Mouse (Mus musculus): ENCODE measurements around the gene Snrnp70. TPM values are rescaled to one million over a fixed set of nuclear protein-coding genes. Genes with fewer than 3 reads are reported as not detected.
A peak's percentile ranks its signal among the peaks of the same experiment; 100 is the strongest.

Gene Snrnp70
- polyA plus RNA-seq (2016; fragmentation: Nextera tagmentation; extraction: Ambion mirVana), result 323 and 338 TPM in 2 replicates

DNA sequence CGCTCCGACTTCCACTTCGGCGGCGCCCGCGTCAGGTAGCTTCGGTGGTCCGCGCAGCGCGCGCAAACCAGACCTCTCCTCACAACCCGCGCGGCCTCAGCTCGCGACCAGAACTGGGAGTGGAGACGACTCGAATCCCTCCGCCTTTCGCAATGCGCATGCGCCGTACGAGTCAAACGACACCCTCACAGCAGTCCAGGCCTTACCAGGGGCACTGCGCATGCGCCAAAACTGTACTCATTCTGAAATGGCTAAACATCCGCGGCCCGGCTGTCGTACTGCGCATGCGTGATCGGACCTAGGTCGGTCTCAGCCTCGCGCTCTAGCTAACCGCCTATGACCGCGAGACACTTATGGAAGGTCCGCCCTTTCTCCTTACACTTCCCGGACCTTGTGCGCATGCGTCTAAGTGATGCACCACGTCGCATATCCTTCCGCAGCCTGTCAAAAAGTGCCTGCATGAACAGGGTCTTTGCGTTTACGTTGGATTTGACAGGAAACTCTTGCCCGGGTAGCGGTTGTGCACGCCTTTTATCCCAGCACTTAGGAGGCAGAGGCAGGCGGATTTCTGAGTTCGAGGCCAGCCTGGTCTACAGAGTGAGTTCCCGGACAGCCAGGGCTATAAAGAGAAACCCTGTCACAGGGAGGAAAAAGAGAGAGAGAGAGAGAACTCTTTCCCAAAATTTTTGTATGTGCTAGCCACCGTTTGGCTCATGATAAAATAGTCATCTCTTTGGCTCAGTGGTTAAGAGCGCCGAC is at the start of gene Snrnp70:
Gene Snrnp70 (minus strand): TSS at position 165 of the 759 bp plus-strand sequence.
- H3K4me3 ChIP-seq, result peak within 1 kb of the TSS; percentile 82
- peaks cover 17% of the 10 kb centered on the region for H3K4me1 ChIP-seq
- peaks cover 16% of the 10 kb centered on the region for H3K36me3 ChIP-seq
- under 1% methylated on average over 60 of the region's 60 CpGs for WGBS
- no peaks in the 10 kb centered on the region for H3K9me3 ChIP-seq
- peak within 1 kb of the TSS; percentile 99 for H3K27ac ChIP-seq
- ATAC-seq (ENCODE audit: insufficient number of reproducible peaks, insufficient read depth, low FRiP score, low TSS enrichment), result peak; percentile 95
- H3K9ac ChIP-seq, result peak within 1 kb of the TSS; percentile 93
- H3K4me2 ChIP-seq (replicated peaks), result peak within 1 kb of the TSS; percentile 99
- no peaks in the 10 kb centered on the region for H3K27me3 ChIP-seq

DNA sequence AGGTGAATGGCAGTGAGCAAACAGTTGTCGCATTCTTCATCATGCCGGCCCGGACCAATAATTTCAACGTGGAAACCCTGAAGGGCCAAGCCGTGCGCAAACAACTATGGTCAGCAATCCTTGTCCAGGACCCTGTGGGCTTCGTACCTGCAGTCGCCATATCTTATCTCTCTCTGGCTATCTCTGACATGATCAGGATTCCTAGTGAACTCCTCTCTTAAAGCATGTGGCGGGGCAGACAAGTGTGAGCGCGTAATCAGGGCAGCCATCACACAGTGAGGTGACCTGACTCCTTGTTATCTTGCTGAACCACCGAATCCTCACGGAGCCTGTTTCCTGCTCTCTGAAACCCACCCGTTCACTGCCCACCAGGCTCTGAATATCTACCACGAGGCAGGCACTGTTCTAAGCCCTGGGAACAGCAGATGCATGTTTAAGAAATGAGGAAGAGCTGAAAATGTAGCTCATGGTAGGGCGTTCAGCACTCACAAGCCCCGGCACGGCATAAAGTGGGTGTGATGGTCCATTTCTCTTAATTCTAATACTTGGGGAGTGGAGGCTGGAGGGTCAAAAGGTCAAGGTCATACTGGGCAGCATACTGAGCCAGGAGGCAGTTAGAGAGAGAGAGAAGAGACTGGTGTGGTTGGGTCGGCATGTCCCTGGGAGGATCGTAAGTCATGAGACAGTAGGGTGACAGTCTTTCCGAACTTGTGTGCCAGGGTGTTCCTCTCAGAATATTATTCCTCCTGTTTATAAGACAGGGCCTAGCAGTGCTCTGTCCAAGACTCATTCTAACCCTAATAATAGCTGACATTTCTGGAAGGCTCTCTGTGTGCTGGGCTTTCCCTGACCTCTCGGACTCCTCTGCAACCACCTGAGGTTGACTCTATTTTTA is 48.2 kb upstream of the Snrnp70 start:
- 87% methylated on average over 22 of the region's 22 CpGs for WGBS
- Histone ChIP-seq H3K9ac (no peak overlapping the region), H3K4me1 (no peaks in the 10 kb centered on the region), H3K4me2 (replicated peaks) (no peak overlapping the region), H3K4me3 (no peak overlapping the region), H3K9me3 (no peaks in the 10 kb centered on the region), H3K36me3 (peaks cover 59% of the 10 kb centered on the region), H3K27ac (no peak overlapping the region), H3K27me3 (no peaks in the 10 kb centered on the region)
- ATAC-seq (ENCODE audit: insufficient number of reproducible peaks, insufficient read depth, low FRiP score, low TSS enrichment), result no peak

DNA sequence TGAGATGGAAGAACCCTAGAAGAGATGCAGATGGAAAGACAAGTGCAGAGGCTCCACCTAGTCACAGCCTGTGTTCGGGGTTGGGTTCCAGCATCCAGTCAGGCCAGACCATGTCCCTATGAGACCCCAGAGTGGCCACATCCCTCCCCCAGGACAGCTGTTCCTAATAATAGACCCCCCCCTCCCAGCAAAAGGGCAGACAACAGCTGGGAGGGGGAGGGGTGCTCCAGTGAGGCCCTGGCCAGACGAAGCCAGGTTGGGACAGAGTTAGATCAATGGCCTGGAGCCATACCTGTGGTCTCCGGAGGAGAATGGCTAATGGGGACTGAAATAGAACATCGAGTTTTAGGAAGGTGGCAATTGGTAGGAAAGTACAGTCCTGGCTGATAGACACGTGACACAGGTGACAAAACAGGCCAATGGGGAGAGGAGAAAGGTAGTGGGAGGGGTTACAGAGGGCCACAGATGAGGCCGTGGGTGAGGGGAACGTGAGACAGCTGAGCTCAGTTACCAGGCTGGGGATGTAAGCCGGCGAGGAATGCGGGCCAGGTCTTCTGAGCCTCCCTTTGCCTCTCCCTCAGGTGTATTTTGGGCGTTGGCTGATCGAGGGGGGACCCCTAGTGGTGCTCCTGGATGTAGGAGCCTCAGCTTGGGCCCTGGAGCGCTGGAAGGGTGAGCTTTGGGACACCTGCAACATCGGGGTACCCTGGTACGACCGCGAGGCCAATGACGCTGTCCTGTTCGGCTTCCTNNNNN is 42.2 kb upstream of the Snrnp70 start, which contains the start of gene Ruvbl2:
Gene Ruvbl2 (minus strand): TSS at position 576 of the 756 bp plus-strand sequence.
- no peak for ATAC-seq (ENCODE audit: insufficient number of reproducible peaks, insufficient read depth, low FRiP score, low TSS enrichment)
- Histone ChIP-seq H3K27ac (peak within 1 kb of the TSS; percentile 1; the same call in 1 of the 2 replicates), H3K4me1 (peaks cover 43% of the 10 kb centered on the region)

DNA sequence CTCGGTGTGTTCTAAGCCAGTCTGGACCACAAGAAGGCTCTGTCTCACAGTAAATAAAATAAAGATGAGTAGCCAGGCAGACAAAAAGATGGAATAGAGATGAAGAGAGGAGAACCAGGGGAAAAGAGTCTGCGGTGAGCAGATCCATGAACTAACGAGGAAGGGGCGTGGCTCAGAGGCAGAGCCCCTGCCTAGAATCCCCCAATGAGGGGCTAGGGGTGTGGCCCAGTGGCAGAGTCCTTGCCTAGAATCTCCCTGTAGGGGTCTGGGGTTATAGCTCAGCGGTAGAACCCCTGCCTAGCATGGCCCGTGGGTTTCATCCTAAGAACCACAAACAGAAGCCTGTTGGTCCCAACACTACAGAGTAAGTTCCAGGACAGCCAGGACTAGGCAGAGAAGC is 41.5 kb upstream of the Snrnp70 start:
- no peaks in the 10 kb centered on the region for H3K9me3 ChIP-seq
- H3K27me3 ChIP-seq, result no peaks in the 10 kb centered on the region
- peak overlapping the region; percentile 26 for H3K4me2 ChIP-seq (replicated peaks)
- H3K4me1 ChIP-seq, result peaks cover 43% of the 10 kb centered on the region
- ATAC-seq (ENCODE audit: insufficient number of reproducible peaks, insufficient read depth, low FRiP score, low TSS enrichment), result no peak
- H3K27ac ChIP-seq, result no peak overlapping the region
- WGBS, result 24% methylated on average over 6 of the region's 6 CpGs
- peak overlapping the region; percentile 24; the same call in 1 of the 2 replicates for H3K9ac ChIP-seq
- peaks cover 22% of the 10 kb centered on the region for H3K36me3 ChIP-seq
- H3K4me3 ChIP-seq, result no peak overlapping the region

More for the DNA sequence above, 42.2 kb upstream of the Snrnp70 start, which contains the start of gene Ruvbl2:
- peaks cover 25% of the 10 kb centered on the region for H3K36me3 ChIP-seq
- peak within 1 kb of the TSS; percentile 1; the same call in 1 of the 2 replicates for H3K4me3 ChIP-seq
- no peaks in the 10 kb centered on the region for H3K27me3 ChIP-seq
- H3K9me3 ChIP-seq, result no peaks in the 10 kb centered on the region
- 17% methylated on average over 19 of the region's 19 CpGs for WGBS
- peak within 1 kb of the TSS; percentile 24 for H3K9ac ChIP-seq
- H3K4me2 ChIP-seq (replicated peaks), result peak within 1 kb of the TSS; percentile 26

DNA sequence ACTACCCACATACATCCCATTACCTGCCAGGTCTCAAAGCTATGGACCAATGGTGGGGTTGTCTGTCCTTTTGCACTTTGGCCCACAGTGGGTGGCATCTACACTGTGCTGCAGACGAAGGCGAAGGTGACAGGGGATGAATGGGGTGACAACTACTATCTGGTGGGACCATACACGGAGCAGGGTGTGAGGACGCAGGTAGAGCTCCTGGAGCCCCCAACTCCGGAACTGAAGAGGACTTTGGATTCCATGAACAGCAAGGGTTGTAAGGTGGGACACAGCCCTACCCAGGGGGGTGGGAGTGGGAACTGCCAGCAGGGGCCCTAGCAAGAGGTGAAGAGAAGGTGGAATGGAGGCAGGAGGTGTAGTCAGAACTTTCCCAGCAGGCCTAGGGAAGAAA is 40.9 kb upstream of the Snrnp70 start:
- ATAC-seq (ENCODE audit: insufficient number of reproducible peaks, insufficient read depth, low FRiP score, low TSS enrichment), result no peak
- Histone ChIP-seq H3K27ac (no peak overlapping the region), H3K27me3 (no peaks in the 10 kb centered on the region), H3K4me2 (replicated peaks) (0 out of 2 replicates have a peak overlapping the region, but pooled peaks have one; percentile 97), H3K9me3 (no peaks in the 10 kb centered on the region), H3K4me1 (peaks cover 43% of the 10 kb centered on the region), H3K9ac (0 out of 2 replicates have a peak overlapping the region, but pooled peaks have one; percentile 24), H3K4me3 (no peak overlapping the region), H3K36me3 (peaks cover 25% of the 10 kb centered on the region)
- 92% methylated on average over 5 of the region's 5 CpGs for WGBS

DNA sequence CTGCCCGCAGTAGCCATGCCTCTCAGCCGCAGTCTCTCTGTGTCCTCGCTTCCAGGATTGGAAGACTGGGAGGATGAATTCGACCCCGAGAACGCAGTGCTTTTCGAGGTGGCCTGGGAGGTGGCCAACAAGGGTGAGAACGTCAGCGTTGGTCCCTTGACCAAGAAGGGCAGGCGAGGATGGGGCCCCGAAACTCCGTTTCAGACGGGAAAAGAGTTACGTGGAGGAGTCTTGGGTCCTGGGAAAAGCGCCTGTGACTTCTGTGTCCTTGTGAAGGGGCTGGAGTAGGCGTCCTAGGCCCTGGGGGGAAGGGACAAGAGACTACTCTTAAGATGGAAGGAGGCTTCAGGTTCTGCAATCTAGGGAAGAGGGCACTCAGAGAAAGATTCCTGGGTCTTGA is 39.5 kb upstream of the Snrnp70 start:
- Histone ChIP-seq H3K4me2 (replicated peaks) (peak overlapping the region; percentile 97), H3K27ac (peak overlapping the region; percentile 71), H3K9ac (peak overlapping the region; percentile 72), H3K36me3 (peaks cover 26% of the 10 kb centered on the region), H3K4me1 (peaks cover 43% of the 10 kb centered on the region), H3K4me3 (peak overlapping the region; percentile 95), H3K9me3 (no peaks in the 10 kb centered on the region), H3K27me3 (no peaks in the 10 kb centered on the region)
- 2% methylated on average over 16 of the region's 16 CpGs for WGBS
- 0 out of 2 replicates have a peak, but pooled peaks have one; percentile 0 for ATAC-seq (ENCODE audit: insufficient number of reproducible peaks, insufficient read depth, low FRiP score, low TSS enrichment)

DNA sequence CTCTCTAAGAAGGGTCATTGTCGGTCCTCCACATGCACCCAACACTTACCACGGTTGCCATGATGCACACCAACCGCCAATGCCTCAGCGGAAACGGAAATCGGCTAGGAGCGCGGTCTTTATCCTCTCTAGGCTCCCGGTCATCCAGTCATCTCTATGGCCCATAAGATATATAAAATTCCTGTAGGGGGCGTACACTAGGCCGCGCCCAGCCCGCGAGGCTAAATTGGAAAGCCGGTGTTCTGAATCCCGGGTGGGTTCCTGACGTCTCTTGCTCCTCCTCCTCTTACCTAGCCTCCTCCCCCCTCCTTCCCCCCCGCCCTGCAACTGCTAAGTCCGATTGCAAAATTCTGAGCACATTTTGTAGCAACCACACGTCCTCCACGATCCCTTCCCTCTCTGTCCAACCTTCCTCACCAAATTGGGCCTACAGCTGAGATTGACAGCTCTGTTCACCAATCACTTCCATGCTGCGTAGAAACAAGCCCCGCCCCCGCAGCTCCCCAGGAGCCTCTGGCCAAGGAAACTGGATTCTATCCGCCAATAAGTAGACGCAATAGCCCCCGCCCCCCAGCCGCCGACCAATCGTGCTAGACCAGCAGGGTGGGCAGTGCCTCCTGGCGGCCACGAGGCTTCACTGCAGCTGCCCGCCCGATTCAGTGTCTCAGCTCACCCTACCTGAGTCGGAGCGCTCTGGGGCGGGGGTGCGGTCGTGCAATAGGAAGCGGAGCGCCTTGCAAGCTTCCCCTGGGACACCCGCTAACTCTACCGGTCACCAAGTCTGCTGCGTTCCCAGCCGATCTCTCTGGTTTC is 38.9 kb upstream of the Snrnp70 start, which contains the start of gene Gys1:
Gene Gys1 (plus strand): TSS at position 642 of the 813 bp plus-strand sequence.
- Histone ChIP-seq H3K4me1 (peaks cover 43% of the 10 kb centered on the region), H3K9me3 (no peaks in the 10 kb centered on the region), H3K4me2 (replicated peaks) (peak within 1 kb of the TSS; percentile 97), H3K27me3 (no peaks in the 10 kb centered on the region), H3K36me3 (peaks cover 27% of the 10 kb centered on the region), H3K4me3 (peak within 1 kb of the TSS; percentile 95), H3K9ac (peak within 1 kb of the TSS; percentile 89), H3K27ac (peak within 1 kb of the TSS; percentile 90)
- WGBS, result under 1% methylated on average over 45 of the region's 45 CpGs
- peak; percentile 96 for ATAC-seq (ENCODE audit: insufficient number of reproducible peaks, insufficient read depth, low FRiP score, low TSS enrichment)

DNA sequence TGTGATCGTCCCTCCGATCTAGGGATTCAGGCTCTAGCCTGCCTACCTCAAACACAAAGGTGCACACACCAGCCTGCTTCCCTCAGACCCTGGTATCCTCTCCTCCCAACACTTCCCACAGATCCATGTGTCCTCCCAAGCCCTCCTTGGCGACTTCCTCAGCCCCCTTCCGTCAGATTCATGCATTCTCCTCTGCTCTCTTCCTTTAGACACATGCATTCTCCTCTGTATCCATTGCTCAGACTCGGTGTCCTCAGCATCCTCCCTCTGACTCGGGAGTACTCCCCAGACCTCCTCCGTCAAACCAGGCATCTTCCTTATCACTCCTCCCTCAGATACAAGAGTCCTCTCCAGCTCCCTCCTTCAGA is 38.3 kb upstream of the Snrnp70 start:
- Histone ChIP-seq H3K36me3 (peaks cover 33% of the 10 kb centered on the region), H3K27ac (peak overlapping the region; percentile 90), H3K4me3 (peak overlapping the region; percentile 95), H3K4me1 (peaks cover 43% of the 10 kb centered on the region), H3K9ac (peak overlapping the region; percentile 89), H3K27me3 (no peaks in the 10 kb centered on the region), H3K4me2 (replicated peaks) (peak overlapping the region; percentile 97), H3K9me3 (no peaks in the 10 kb centered on the region)
- WGBS, result 1% methylated on average over 7 of the region's 7 CpGs
- ATAC-seq (ENCODE audit: insufficient number of reproducible peaks, insufficient read depth, low FRiP score, low TSS enrichment), result no peak

DNA sequence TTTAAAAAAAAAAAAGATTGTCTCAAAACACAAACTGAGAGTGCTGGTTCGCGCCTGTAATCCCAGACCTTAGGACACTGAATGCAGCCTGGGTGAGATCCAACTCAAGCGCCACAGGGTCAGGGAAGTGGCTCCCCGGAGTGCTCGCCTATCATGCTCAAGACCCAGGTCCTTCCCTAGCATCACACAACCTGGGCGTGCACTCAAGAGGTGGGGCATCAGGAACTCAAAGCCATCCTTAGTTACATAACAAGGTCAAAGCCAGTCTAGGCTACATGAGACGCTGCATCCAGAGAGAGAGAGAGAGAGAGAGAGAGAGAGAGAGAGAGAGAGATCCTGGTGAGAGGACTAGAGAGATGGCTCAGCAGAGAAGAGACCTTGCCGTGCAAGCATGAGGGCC is 31.0 kb upstream of the Snrnp70 start:
- Histone ChIP-seq H3K27ac (no peak overlapping the region), H3K9me3 (no peaks in the 10 kb centered on the region), H3K27me3 (0 out of 2 replicates have a peak, but pooled peaks cover under 1% of the 10 kb centered on the region), H3K4me1 (no peaks in the 10 kb centered on the region), H3K9ac (no peak overlapping the region), H3K36me3 (peaks cover 88% of the 10 kb centered on the region), H3K4me2 (replicated peaks) (no peak overlapping the region), H3K4me3 (no peak overlapping the region)
- ATAC-seq (ENCODE audit: insufficient number of reproducible peaks, insufficient read depth, low FRiP score, low TSS enrichment), result no peak
- 91% methylated on average over 8 of the region's 8 CpGs for WGBS

DNA sequence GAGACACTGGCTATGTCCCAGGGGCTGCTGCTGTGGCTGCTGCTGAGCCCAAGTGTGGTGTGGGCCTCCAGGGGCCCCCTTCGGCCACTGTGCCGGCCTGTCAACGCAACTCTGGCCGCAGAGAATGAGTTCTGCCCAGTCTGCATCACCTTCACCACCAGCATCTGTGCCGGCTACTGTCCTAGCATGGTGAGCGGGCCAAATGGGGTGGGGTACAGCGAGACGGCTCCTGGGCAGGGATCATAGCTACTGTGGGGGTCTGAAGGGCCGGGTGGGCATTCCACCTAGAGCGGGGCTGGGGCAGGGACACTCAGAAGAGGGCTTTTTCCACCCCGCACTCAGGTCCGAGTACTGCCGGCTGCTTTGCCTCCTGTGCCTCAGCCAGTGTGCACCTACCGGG is 25.7 kb upstream of the Snrnp70 start:
- H3K4me1 ChIP-seq, result peaks cover 25% of the 10 kb centered on the region
- H3K9ac ChIP-seq, result no peak overlapping the region
- 91% methylated on average over 14 of the region's 14 CpGs for WGBS
- no peak overlapping the region for H3K4me2 ChIP-seq (replicated peaks)
- peaks cover 51% of the 10 kb centered on the region for H3K36me3 ChIP-seq
- no peak overlapping the region for H3K27ac ChIP-seq
- no peak for ATAC-seq (ENCODE audit: insufficient number of reproducible peaks, insufficient read depth, low FRiP score, low TSS enrichment)
- H3K9me3 ChIP-seq, result no peaks in the 10 kb centered on the region
- H3K4me3 ChIP-seq, result no peak overlapping the region
- H3K27me3 ChIP-seq, result peaks cover 52% of the 10 kb centered on the region
